Mouse (Mus musculus) ES-Bruce4 (cell line): ENCODE data around the gene Csnk1g2. TPM values are rescaled to one million over a fixed set of nuclear protein-coding genes. Genes with fewer than 3 reads are reported as not detected.
"Not testable (repeated sequence)": the region's sequence is repeated elsewhere in the genome, so short reads cannot be mapped to it uniquely, and the experiment has no call there.

Experiments used
- H3K27ac ChIP-seq: 2 replicates; pipeline ENCODE4 v1.5.1; 2012; ENCODE audit warnings: low read length, inconsistent platforms; ENCODE audit not compliant: insufficient read depth
- H3K27me3 ChIP-seq: 2 replicates; pipeline ENCODE4 v1.6.1; 2012; ENCODE audit warnings: mild to moderate bottlenecking, low read length, inconsistent platforms; ENCODE audit not compliant: control insufficient read depth, poor library complexity, insufficient read depth, severe bottlenecking
- H3K36me3 ChIP-seq: 2 replicates; pipeline ENCODE4 v1.6.1; 2012; ENCODE audit warnings: inconsistent platforms, mild to moderate bottlenecking, low read length, moderate library complexity; ENCODE audit not compliant: control insufficient read depth, poor library complexity, insufficient read depth, severe bottlenecking
- H3K4me1 ChIP-seq: one replicate; pipeline ENCODE4 v1.8.1; 2011; ENCODE audit warnings: low read length; ENCODE audit not compliant: control insufficient read depth, insufficient read depth
- H3K4me3 ChIP-seq: 2 replicates; pipeline ENCODE4 v1.5.1; 2011; ENCODE audit warnings: low read depth, mild to moderate bottlenecking, low read length
- H3K9ac ChIP-seq: 2 replicates; pipeline ENCODE4 v1.6.1; 2012; ENCODE audit warnings: low read depth, mild to moderate bottlenecking, inconsistent platforms; ENCODE audit not compliant: poor library complexity, severe bottlenecking
- H3K9me3 ChIP-seq: replicated peaks from 2 replicates; pipeline ENCODE4 v1.6.1; 2012; ENCODE audit warnings: mild to moderate bottlenecking, low read length, inconsistent platforms; ENCODE audit not compliant: control insufficient read depth, poor library complexity, insufficient read depth, severe bottlenecking
- CTCF ChIP-seq: IDR thresholded peaks from one replicate; pipeline ENCODE4 v1.8.1; 2011; ENCODE audit warnings: low read depth, low read length
- EP300 ChIP-seq: IDR thresholded peaks from 2 replicates; pipeline ENCODE4 v1.6.1; 2011; ENCODE audit warnings: low read depth, low read length; ENCODE audit not compliant: insufficient read depth
- POLR2A ChIP-seq: IDR thresholded peaks from one replicate; pipeline ENCODE4 v1.8.1; 2011; ENCODE audit warnings: low read length; ENCODE audit not compliant: insufficient read depth
- polyA plus RNA-seq: library from polyadenylated mRNA; stranded (reverse); fragments of >200 nt; gene quantifications from 2 replicates; pipeline ENCODE4 v1.2.4, GENCODE M21; 2011; ENCODE audit warnings: low read depth; ENCODE audit not compliant: missing spikeins, insufficient read depth, insufficient read length

Csnk1g2 gene
- polyA plus RNA-seq, 1 experiment: 82.7 TPM

GRCm38 (mm10) chr10:80589879-80590854 is 32.5 kb upstream of the Csnk1g2 start, which contains the start of gene Abhd17a:
Gene Abhd17a, minus strand, starts transcription at chr10:80590341.
- TF ChIP-seq POLR2A: peak; percentile 87
- no peak for TF ChIP-seq CTCF
- no peak for TF ChIP-seq EP300
- no peaks in the 10 kb centered on the region for H3K27me3 ChIP-seq
- peak within 1 kb of the TSS; percentile 94 for H3K27ac ChIP-seq
- peaks cover 6% of the 10 kb centered on the region for H3K4me1 ChIP-seq
- peak within 1 kb of the TSS; percentile 93 for H3K4me3 ChIP-seq
- H3K9ac ChIP-seq: peak within 1 kb of the TSS; percentile 79
- H3K36me3 ChIP-seq: no peaks in the 10 kb centered on the region
- H3K9me3 ChIP-seq: no peaks in the 10 kb centered on the region

- Histone ChIP-seq H3K36me3 (no peaks in the 10 kb centered on the region), H3K27ac (no peak overlapping the region; the same call in 1 of the 2 replicates), H3K4me1 (peaks cover 2% of the 10 kb centered on the region), H3K9ac (no peak overlapping the region), H3K27me3 (no peaks in the 10 kb centered on the region), H3K4me3 (no peak overlapping the region), H3K9me3 (no peaks in the 10 kb centered on the region)
- TF ChIP-seq POLR2A (no peak), EP300 (no peak), CTCF (no peak)
Observed at GRCm38 (mm10) chr10:80596318-80596717, 26.3 kb upstream of the Csnk1g2 start.

GRCm38 (mm10) chr10:80602698-80603325 is 19.8 kb upstream of the Csnk1g2 start, which contains the start of the genes Scamp4 and Adat3:
Gene Scamp4, plus strand, starts transcription at chr10:80602872.
Gene Adat3, plus strand, starts transcription at chr10:80602880.
- H3K9ac ChIP-seq: peak within 1 kb of the TSS; percentile 32
- H3K36me3 ChIP-seq: no peaks in the 10 kb centered on the region
- no peaks in the 10 kb centered on the region for H3K27me3 ChIP-seq
- peaks cover 8% of the 10 kb centered on the region for H3K4me1 ChIP-seq
- TF ChIP-seq EP300 (no peak), POLR2A (no peak), CTCF (no peak)
- H3K9me3 ChIP-seq: no peaks in the 10 kb centered on the region
- peak within 1 kb of the TSS; percentile 19 for H3K27ac ChIP-seq
- H3K4me3 ChIP-seq: peak within 1 kb of the TSS; percentile 79

- TF ChIP-seq POLR2A: no peak
- TF ChIP-seq CTCF: no peak
- no peak for TF ChIP-seq EP300
- Histone ChIP-seq H3K27me3 (no peaks in the 10 kb centered on the region), H3K4me3 (peak overlapping the region; percentile 79), H3K9me3 (no peaks in the 10 kb centered on the region), H3K36me3 (no peaks in the 10 kb centered on the region), H3K27ac (peak overlapping the region; percentile 19; the same call in 1 of the 2 replicates), H3K9ac (peak overlapping the region; percentile 32), H3K4me1 (peaks cover 8% of the 10 kb centered on the region)
Observed at GRCm38 (mm10) chr10:80603364-80603763, 19.3 kb upstream of the Csnk1g2 start.

- no peaks in the 10 kb centered on the region for H3K9me3 ChIP-seq
- H3K27ac ChIP-seq: no peak overlapping the region
- H3K4me1 ChIP-seq: peaks cover 8% of the 10 kb centered on the region
- peak overlapping the region; percentile 32; the same call in 1 of the 2 replicates for H3K9ac ChIP-seq
- H3K36me3 ChIP-seq: no peaks in the 10 kb centered on the region
- TF ChIP-seq CTCF: no peak
- no peak for TF ChIP-seq EP300
- TF ChIP-seq POLR2A: no peak
- no peaks in the 10 kb centered on the region for H3K27me3 ChIP-seq
- H3K4me3 ChIP-seq: no peak overlapping the region
Observed at GRCm38 (mm10) chr10:80604001-80604509, 18.6 kb upstream of the Csnk1g2 start.

GRCm38 (mm10) chr10:80604988-80605387 is 17.6 kb upstream of the Csnk1g2 start:
- no peaks in the 10 kb centered on the region for H3K27me3 ChIP-seq
- H3K4me3 ChIP-seq: no peak overlapping the region
- H3K27ac ChIP-seq: no peak overlapping the region

GRCm38 (mm10) chr10:80605721-80606120 is 16.9 kb upstream of the Csnk1g2 start, which contains the start of gene Gm49322:
Gene Gm49322, plus strand, starts transcription at chr10:80606021.
- peak within 1 kb of the TSS; percentile 32 for H3K9ac ChIP-seq
- not testable (repeated sequence) for H3K36me3 ChIP-seq

More at GRCm38 (mm10) chr10:80604988-80605387, 17.6 kb upstream of the Csnk1g2 start:
- TF ChIP-seq CTCF: no peak
- no peak for TF ChIP-seq POLR2A
- no peak for TF ChIP-seq EP300
- Histone ChIP-seq H3K4me1 (peaks cover 8% of the 10 kb centered on the region), H3K36me3 (no peaks in the 10 kb centered on the region), H3K9me3 (no peaks in the 10 kb centered on the region), H3K9ac (no peak overlapping the region)

More at GRCm38 (mm10) chr10:80605721-80606120, 16.9 kb upstream of the Csnk1g2 start, which contains the start of gene Gm49322:
- not testable (repeated sequence) for H3K27me3 ChIP-seq, H3K4me1 ChIP-seq, H3K9me3 ChIP-seq
- peak within 1 kb of the TSS; percentile 62 for H3K4me3 ChIP-seq
- peak within 1 kb of the TSS; percentile 22; the same call in 1 of the 2 replicates for H3K27ac ChIP-seq
